ENCODE assay signal across 8 mouse cellular contexts in the genomic region with DNA sequence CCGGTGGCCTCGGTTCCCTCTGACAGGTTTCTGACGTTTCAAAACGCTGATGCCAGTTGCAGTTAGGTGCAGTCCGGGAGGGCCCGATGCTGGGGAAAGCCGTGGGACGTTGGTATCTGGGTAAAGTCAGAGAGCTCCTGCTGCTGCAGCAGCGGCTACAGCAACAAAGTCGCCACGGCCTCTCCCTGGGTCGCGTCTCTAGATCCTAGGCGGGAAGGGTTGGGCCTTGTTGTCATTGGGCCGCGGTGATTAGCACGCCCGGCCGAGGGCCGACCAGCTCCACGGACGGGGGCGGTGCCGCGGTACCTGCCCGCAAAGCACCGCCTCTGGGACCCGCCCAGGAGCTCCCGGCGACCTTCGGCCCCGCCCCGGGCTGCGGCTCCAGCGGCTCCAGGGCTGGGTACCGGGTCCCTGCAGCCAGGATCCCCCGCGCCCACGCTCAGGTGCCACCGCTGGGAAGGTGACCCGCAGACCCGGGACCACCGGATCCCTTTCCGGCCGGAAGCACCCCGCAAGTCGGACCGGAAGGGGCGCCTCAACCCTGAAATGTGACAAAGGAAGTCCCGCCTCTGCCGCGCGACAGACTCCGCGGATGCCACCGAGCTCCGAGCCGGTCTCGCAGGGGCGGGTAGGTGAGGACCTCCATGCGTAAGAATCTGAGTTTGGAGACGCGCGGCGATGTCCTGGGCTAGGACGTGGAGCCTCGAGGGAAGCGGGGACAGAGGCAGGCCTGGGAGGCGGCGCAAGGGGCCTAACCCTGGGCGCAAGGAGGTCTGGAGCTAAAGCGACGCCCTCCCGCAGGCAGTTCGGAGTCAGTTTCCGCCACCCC. TPM values are rescaled to one million over a fixed set of nuclear protein-coding genes. Genes with fewer than 3 reads are reported as not detected.
DNase-seq lines count a peak whose midpoint lies in the region; ATAC-seq and TF ChIP-seq lines count a peak whose summit lies in the region.

A gene (plus strand): TSS at position 340 of the 829 bp plus-strand sequence.
A gene (minus strand): TSS at position 498 of the 829 bp plus-strand sequence.

- TF ChIP-seq POLR2A in ES-Bruce4 (IDR thresholded peaks at IDR 0.05; ENCODE audit: insufficient read depth, low read length), result no peak

- DNase-seq in c-Kit-positive CD71-positive TER-119-positive erythroid progenitor cells, embryonic 14.5 days (ENCODE audit: low spot score), result peak; percentile 85
- DNase-seq in heart, postnatal 0 days (ENCODE audit: low spot score), result peak; percentile 88
- peak; percentile 89 to 94 for DNase-seq in kidney, postnatal 4 days
- DNase-seq in neural tube, embryonic 11.5 days (ENCODE audit: low spot score), result peak; percentile 83

- no peak for TF ChIP-seq CTCF in ES-Bruce4 (IDR thresholded peaks at IDR 0.05; ENCODE audit: low read depth, low read length)
- no peak for TF ChIP-seq CTCF in heart, postnatal 0 days (IDR thresholded peaks at IDR 0.05; ENCODE audit: low read depth)

- peak within 1 kb of the TSS; percentile 94 for H3K4me2 ChIP-seq in forebrain, embryonic 13.5 days
- H3K4me2 ChIP-seq in heart, postnatal 0 days (ENCODE audit: low read depth, low read length), result peak within 1 kb of the TSS; percentile 96
- H3K4me2 ChIP-seq in liver, embryonic 15.5 days, result peak within 1 kb of the TSS; percentile 90
- H3K4me2 ChIP-seq in neural tube, embryonic 11.5 days (ENCODE audit: low read depth), result peak within 1 kb of the TSS; percentile 86
- H3K4me2 ChIP-seq in stomach, embryonic 16.5 days (ENCODE audit: low read depth, low read length), result peak within 1 kb of the TSS; percentile 96

- under 1% methylated on average over 54 of the region's 76 CpGs for WGBS in forebrain, embryonic 13.5 days
- under 1% methylated on average over 76 of the region's 76 CpGs for WGBS in heart, postnatal 0 days
- under 1% methylated on average over 76 of the region's 76 CpGs for WGBS in liver, embryonic 15.5 days (ENCODE audit: insufficient replicate concordance)
- under 1% methylated on average over 69 of the region's 76 CpGs for WGBS in neural tube, embryonic 11.5 days
- WGBS in stomach, embryonic 16.5 days, result under 1% methylated on average over 76 of the region's 76 CpGs

- peaks cover 3% of the 10 kb centered on the region for H3K4me1 ChIP-seq in ES-Bruce4 (ENCODE audit: control insufficient read depth, insufficient read depth, low read length)
- peaks cover 46% of the 10 kb centered on the region for H3K4me1 ChIP-seq in forebrain, embryonic 13.5 days
- H3K4me1 ChIP-seq in heart, postnatal 0 days (ENCODE audit: control insufficient read depth, insufficient read depth), result peaks cover 27% of the 10 kb centered on the region
- H3K4me1 ChIP-seq in liver, embryonic 15.5 days (replicated peaks), result peaks cover 55% of the 10 kb centered on the region
- H3K4me1 ChIP-seq in neural tube, embryonic 11.5 days (ENCODE audit: control insufficient read depth, insufficient read depth, low read length), result peaks cover 27% of the 10 kb centered on the region
- peaks cover 36% of the 10 kb centered on the region for H3K4me1 ChIP-seq in stomach, embryonic 16.5 days (ENCODE audit: control insufficient read depth, insufficient read depth, low read length)

- H3K9me3 ChIP-seq in ES-Bruce4 (replicated peaks; ENCODE audit: control insufficient read depth, insufficient read depth, low read length, poor library complexity, severe bottlenecking), result no peaks in the 10 kb centered on the region
- no peaks in the 10 kb centered on the region for H3K9me3 ChIP-seq in forebrain, embryonic 13.5 days (replicated peaks)
- H3K9me3 ChIP-seq in heart, postnatal 0 days (replicated peaks; ENCODE audit: control insufficient read depth, low read length), result no peaks in the 10 kb centered on the region
- H3K9me3 ChIP-seq in liver, embryonic 15.5 days (replicated peaks), result no peaks in the 10 kb centered on the region
- no peaks in the 10 kb centered on the region for H3K9me3 ChIP-seq in neural tube, embryonic 11.5 days (ENCODE audit: control insufficient read depth, low read length)
- no peaks in the 10 kb centered on the region for H3K9me3 ChIP-seq in stomach, embryonic 16.5 days (replicated peaks; ENCODE audit: control insufficient read depth, low read length)

- H3K27ac ChIP-seq in ES-Bruce4 (ENCODE audit: insufficient read depth, low read length), result no peak within 1 kb of the TSS
- H3K27ac ChIP-seq in forebrain, embryonic 13.5 days, result peak within 1 kb of the TSS; percentile 72
- H3K27ac ChIP-seq in heart, postnatal 0 days (ENCODE audit: low read depth), result peak within 1 kb of the TSS; percentile 78
- peak within 1 kb of the TSS; percentile 92 for H3K27ac ChIP-seq in liver, embryonic 15.5 days (replicated peaks)
- H3K27ac ChIP-seq in neural tube, embryonic 11.5 days (ENCODE audit: low read depth, low read length), result peak within 1 kb of the TSS; percentile 67
- peak within 1 kb of the TSS; percentile 92 for H3K27ac ChIP-seq in stomach, embryonic 16.5 days (ENCODE audit: low read length)

- no peak for TF ChIP-seq EP300 in ES-Bruce4 (IDR thresholded peaks at IDR 0.05; ENCODE audit: insufficient read depth, low read depth, low read length)
- TF ChIP-seq EP300 in heart, postnatal 0 days (IDR thresholded peaks at IDR 0.05; ENCODE audit: low read depth), result no peak

- H3K27me3 ChIP-seq in ES-Bruce4 (ENCODE audit: control insufficient read depth, insufficient read depth, low read length, poor library complexity, severe bottlenecking), result no peaks in the 10 kb centered on the region
- no peaks in the 10 kb centered on the region for H3K27me3 ChIP-seq in forebrain, embryonic 13.5 days
- no peaks in the 10 kb centered on the region for H3K27me3 ChIP-seq in heart, postnatal 0 days (ENCODE audit: control insufficient read depth, insufficient read depth, low read length)
- no peaks in the 10 kb centered on the region for H3K27me3 ChIP-seq in liver, embryonic 15.5 days
- H3K27me3 ChIP-seq in neural tube, embryonic 11.5 days (ENCODE audit: control insufficient read depth, insufficient read depth, low read length), result no peaks in the 10 kb centered on the region
- H3K27me3 ChIP-seq in stomach, embryonic 16.5 days (ENCODE audit: control insufficient read depth, insufficient read depth, low read length), result no peaks in the 10 kb centered on the region

- H3K36me3 ChIP-seq in ES-Bruce4 (ENCODE audit: control insufficient read depth, insufficient read depth, low read length, poor library complexity, severe bottlenecking), result peaks cover 7% of the 10 kb centered on the region
- H3K36me3 ChIP-seq in forebrain, embryonic 13.5 days (ENCODE audit: poor library complexity, severe bottlenecking), result peaks cover 42% of the 10 kb centered on the region
- H3K36me3 ChIP-seq in heart, postnatal 0 days (replicated peaks; ENCODE audit: control insufficient read depth, insufficient read depth, low read length), result peaks cover 40% of the 10 kb centered on the region
- peaks cover 47% of the 10 kb centered on the region for H3K36me3 ChIP-seq in liver, embryonic 15.5 days (replicated peaks)
- peaks cover 9% of the 10 kb centered on the region for H3K36me3 ChIP-seq in neural tube, embryonic 11.5 days (ENCODE audit: control insufficient read depth, insufficient read depth, low read length)
- H3K36me3 ChIP-seq in stomach, embryonic 16.5 days (ENCODE audit: control insufficient read depth, insufficient read depth, low read length), result peaks cover 18% of the 10 kb centered on the region

- peak within 1 kb of the TSS; percentile 75 for H3K9ac ChIP-seq in ES-Bruce4 (ENCODE audit: low read depth, poor library complexity, severe bottlenecking)
- peak within 1 kb of the TSS; percentile 91 for H3K9ac ChIP-seq in forebrain, embryonic 13.5 days
- peak within 1 kb of the TSS; percentile 77 for H3K9ac ChIP-seq in heart, postnatal 0 days (replicated peaks; ENCODE audit: low read depth, low read length)
- peak within 1 kb of the TSS; percentile 92 for H3K9ac ChIP-seq in liver, embryonic 15.5 days
- H3K9ac ChIP-seq in neural tube, embryonic 11.5 days (ENCODE audit: low read length), result peak within 1 kb of the TSS; percentile 88
- H3K9ac ChIP-seq in stomach, embryonic 16.5 days (ENCODE audit: low read length), result peak within 1 kb of the TSS; percentile 79

- peak; percentile 87 for ATAC-seq in forebrain, embryonic 13.5 days
- ATAC-seq in heart, postnatal 0 days (ENCODE audit: insufficient read depth, low read depth), result peak; percentile 93
- peak; percentile 99 for ATAC-seq in liver, embryonic 15.5 days (ENCODE audit: insufficient read depth)
- peak; percentile 86 for ATAC-seq in neural tube, embryonic 11.5 days (ENCODE audit: insufficient read depth, low FRiP score, low TSS enrichment)
- peak; percentile 96 for ATAC-seq in stomach, embryonic 16.5 days (ENCODE audit: insufficient read depth, low FRiP score)

- peak within 1 kb of the TSS; percentile 91 for H3K4me3 ChIP-seq in ES-Bruce4 (ENCODE audit: low read depth, low read length)
- peak within 1 kb of the TSS; percentile 88 for H3K4me3 ChIP-seq in forebrain, embryonic 13.5 days
- peak within 1 kb of the TSS; percentile 80 for H3K4me3 ChIP-seq in heart, postnatal 0 days (ENCODE audit: low read depth, low read length)
- H3K4me3 ChIP-seq in liver, embryonic 15.5 days (replicated peaks), result peak within 1 kb of the TSS; percentile 95
- peak within 1 kb of the TSS; percentile 91 for H3K4me3 ChIP-seq in neural tube, embryonic 11.5 days (ENCODE audit: low read depth, low read length)
- peak within 1 kb of the TSS; percentile 86 for H3K4me3 ChIP-seq in stomach, embryonic 16.5 days (replicated peaks; ENCODE audit: low read length)

RNA-seq across cellular contexts. Expression of the first gene that starts in this region (rescaled TPM):
- polyA plus RNA-seq in ES-Bruce4 (2011; ENCODE audit: insufficient read depth, insufficient read length, low read depth, missing spikeins), result 27.9 and 30.9 TPM in 2 replicates
- 27.5 and 27.9 TPM in 2 replicates for polyA plus RNA-seq in forebrain, embryonic 13.5 days (2015; fragmentation: Nextera tagmentation; extraction: Ambion mirVana)
- total RNA-seq in heart, postnatal 0 days (2014; rRNA removed; ENCODE audit: low replicate concordance), result 12.4 and 21.1 TPM in 2 replicates
- 10.8 and 10.9 TPM in 2 replicates for polyA plus RNA-seq in heart, postnatal 0 days (2015; fragmentation: Nextera tagmentation; extraction: Ambion mirVana)
- 13.6 and 15.7 TPM in 2 replicates for polyA plus RNA-seq in liver, embryonic 15.5 days (2015; fragmentation: Nextera tagmentation; extraction: Ambion mirVana)
- 26.5 and 32.1 TPM in 2 replicates for polyA plus RNA-seq in neural tube, embryonic 11.5 days (2014; fragmentation: Nextera tagmentation; extraction: Ambion mirVana)
- polyA plus RNA-seq in stomach, embryonic 16.5 days (2015; fragmentation: Nextera tagmentation; extraction: Ambion mirVana), result 25.9 and 37.2 TPM in 2 replicates

RNA-seq across cellular contexts. Expression of the second gene that starts in this region (rescaled TPM):
- 6.6 and 8.9 TPM in 2 replicates for polyA plus RNA-seq in ES-Bruce4 (2011; ENCODE audit: insufficient read depth, insufficient read length, low read depth, missing spikeins)
- polyA plus RNA-seq in forebrain, embryonic 13.5 days (2015; fragmentation: Nextera tagmentation; extraction: Ambion mirVana), result 44.5 and 47.4 TPM in 2 replicates
- 11.0 and 16.7 TPM in 2 replicates for total RNA-seq in heart, postnatal 0 days (2014; rRNA removed; ENCODE audit: low replicate concordance)
- polyA plus RNA-seq in heart, postnatal 0 days (2015; fragmentation: Nextera tagmentation; extraction: Ambion mirVana), result 14.0 TPM in 2 replicates
- 16.7 and 18.8 TPM in 2 replicates for polyA plus RNA-seq in liver, embryonic 15.5 days (2015; fragmentation: Nextera tagmentation; extraction: Ambion mirVana)
- 29.8 and 30.8 TPM in 2 replicates for polyA plus RNA-seq in neural tube, embryonic 11.5 days (2014; fragmentation: Nextera tagmentation; extraction: Ambion mirVana)
- 14.2 and 15.6 TPM in 2 replicates for polyA plus RNA-seq in stomach, embryonic 16.5 days (2015; fragmentation: Nextera tagmentation; extraction: Ambion mirVana)
